Mouse (Mus musculus): ENCODE measurements at regions not wholly inside any gene's neighbourhood (a gene's known extent, or its start where the extent isn't known, plus 50 kb on each side); places are given as distances from the start of the nearest gene placed in this dataset.

DNA sequence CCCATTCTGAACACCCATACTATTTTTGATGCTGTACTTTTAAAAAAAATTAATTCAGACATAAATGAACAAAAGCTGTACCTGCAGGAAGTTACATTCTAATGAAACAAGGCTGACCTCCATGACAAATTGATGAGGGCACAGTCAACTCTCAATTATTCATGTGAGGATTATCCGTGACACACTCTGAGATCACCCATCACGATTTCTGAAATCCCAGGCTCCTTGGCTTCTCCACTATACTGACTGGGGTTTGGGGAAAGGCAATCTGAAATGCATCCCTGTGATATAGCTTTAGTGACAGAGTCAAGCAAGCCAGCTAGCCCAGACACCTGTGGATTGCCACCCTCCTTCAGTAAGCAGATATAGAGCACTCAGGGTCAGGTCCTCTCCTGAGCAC lies 320.9 kb upstream of the Arid1b start:
- H3K4me2 ChIP-seq (replicated peaks; ENCODE audit: low read depth, low read length), result no peak overlapping the region
- H3K9me3 ChIP-seq (ENCODE audit: control insufficient read depth, low read length), result no peaks in the 10 kb centered on the region
- no peaks in the 10 kb centered on the region for H3K36me3 ChIP-seq (ENCODE audit: control insufficient read depth, insufficient read depth, low read length)
- no peaks in the 10 kb centered on the region for H3K27me3 ChIP-seq (ENCODE audit: control insufficient read depth, insufficient read depth, low read length)
- H3K4me3 ChIP-seq (ENCODE audit: low read depth, low read length), result no peak overlapping the region
- ATAC-seq (ENCODE audit: low FRiP score) (0 out of 2 replicates have a peak, but pooled peaks have one; percentile 40), DNase-seq (ENCODE audit: low spot score) (no peak)
- H3K4me1 ChIP-seq (replicated peaks; ENCODE audit: control insufficient read depth, insufficient read depth, low read length), result no peaks in the 10 kb centered on the region
- 67% methylated on average over 2 of the region's 2 CpGs for WGBS
- H3K27ac ChIP-seq (ENCODE audit: low read depth, low read length), result no peak overlapping the region
- H3K9ac ChIP-seq (ENCODE audit: low read depth, low read length), result no peak overlapping the region

GRCm38 (mm10) chr17:4706421-4706820 lies 287.7 kb upstream of the Arid1b start:
- H3K4me1 ChIP-seq (replicated peaks; ENCODE audit: control insufficient read depth, insufficient read depth, low read length), result no peaks in the 10 kb centered on the region
- DNase-seq (ENCODE audit: low spot score) (no peak), ATAC-seq (ENCODE audit: low FRiP score) (no peak)
- no peaks in the 10 kb centered on the region for H3K9me3 ChIP-seq (ENCODE audit: control insufficient read depth, low read length)
- H3K27me3 ChIP-seq (ENCODE audit: control insufficient read depth, insufficient read depth, low read length), result no peaks in the 10 kb centered on the region
- H3K4me2 ChIP-seq (replicated peaks; ENCODE audit: low read depth, low read length), result no peak overlapping the region
- H3K36me3 ChIP-seq (ENCODE audit: control insufficient read depth, insufficient read depth, low read length), result no peaks in the 10 kb centered on the region
- 70% methylated on average over 1 of the region's 1 CpGs for WGBS
- H3K4me3 ChIP-seq (ENCODE audit: low read depth, low read length), result no peak overlapping the region
- no peak overlapping the region for H3K9ac ChIP-seq (ENCODE audit: low read depth, low read length)
- no peak overlapping the region for H3K27ac ChIP-seq (ENCODE audit: low read depth, low read length)

DNA sequence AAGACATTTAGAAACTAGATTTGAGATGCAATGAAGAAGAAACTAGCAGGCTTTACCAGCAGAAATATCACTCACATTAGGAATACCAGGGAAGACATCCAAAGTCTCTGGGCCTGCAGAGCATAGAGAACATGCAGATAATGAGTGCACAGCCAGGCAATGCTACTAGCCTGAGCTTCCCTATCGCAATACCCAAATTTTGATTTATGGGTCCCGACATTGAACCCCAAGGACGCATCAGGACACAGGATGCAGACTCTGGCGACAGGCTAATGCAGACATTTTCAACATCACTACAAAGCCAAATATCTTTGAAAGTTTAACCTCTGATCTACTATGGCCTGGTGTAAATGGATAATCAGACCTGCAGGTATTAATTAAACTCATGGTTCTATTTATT lies 273.1 kb upstream of the Arid1b start:
- Histone ChIP-seq H3K4me1 (replicated peaks; ENCODE audit: control insufficient read depth, insufficient read depth, low read length) (no peaks in the 10 kb centered on the region), H3K27ac (ENCODE audit: low read depth, low read length) (no peak overlapping the region), H3K9ac (ENCODE audit: low read depth, low read length) (no peak overlapping the region), H3K36me3 (ENCODE audit: control insufficient read depth, insufficient read depth, low read length) (no peaks in the 10 kb centered on the region), H3K4me2 (replicated peaks; ENCODE audit: low read depth, low read length) (no peak overlapping the region), H3K27me3 (ENCODE audit: control insufficient read depth, insufficient read depth, low read length) (no peaks in the 10 kb centered on the region), H3K4me3 (ENCODE audit: low read depth, low read length) (no peak overlapping the region), H3K9me3 (ENCODE audit: control insufficient read depth, low read length) (no peaks in the 10 kb centered on the region)
- ATAC-seq (ENCODE audit: low FRiP score) (no peak), DNase-seq (ENCODE audit: low spot score) (no peak)
- 96% methylated on average over 4 of the region's 4 CpGs for WGBS

DNA sequence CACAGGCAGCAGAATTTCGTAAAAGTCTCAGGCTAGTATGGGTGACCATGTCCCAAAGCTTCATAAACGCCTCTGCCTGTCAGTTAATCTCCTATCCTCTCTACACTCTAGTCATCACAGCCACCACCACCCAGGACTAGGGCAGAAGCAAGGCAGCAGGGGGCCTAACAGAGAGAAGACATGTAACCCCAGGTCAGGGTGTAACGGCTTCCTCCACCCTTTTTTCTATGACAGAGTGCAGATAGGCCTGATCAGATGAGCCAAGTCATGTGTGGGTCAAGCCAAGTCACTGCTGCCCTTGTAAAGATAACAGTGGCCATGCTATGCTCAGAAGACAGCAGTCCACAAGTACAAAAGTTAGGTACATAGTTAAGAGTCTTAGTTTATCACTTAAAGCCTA lies 270.1 kb upstream of the Arid1b start:
- Histone ChIP-seq H3K9ac (ENCODE audit: low read depth, low read length) (no peak overlapping the region), H3K4me1 (replicated peaks; ENCODE audit: control insufficient read depth, insufficient read depth, low read length) (no peaks in the 10 kb centered on the region), H3K27me3 (ENCODE audit: control insufficient read depth, insufficient read depth, low read length) (no peaks in the 10 kb centered on the region), H3K36me3 (ENCODE audit: control insufficient read depth, insufficient read depth, low read length) (no peaks in the 10 kb centered on the region), H3K9me3 (ENCODE audit: control insufficient read depth, low read length) (no peaks in the 10 kb centered on the region), H3K27ac (ENCODE audit: low read depth, low read length) (no peak overlapping the region), H3K4me2 (replicated peaks; ENCODE audit: low read depth, low read length) (no peak overlapping the region), H3K4me3 (ENCODE audit: low read depth, low read length) (no peak overlapping the region)
- WGBS, result 88% methylated on average over 3 of the region's 3 CpGs
- ATAC-seq (ENCODE audit: low FRiP score), result no peak
- DNase-seq (ENCODE audit: low spot score), result no peak

GRCm38 (mm10) chr17:4726331-4726741 lies 267.8 kb upstream of the Arid1b start:
- Histone ChIP-seq H3K27ac (ENCODE audit: low read depth, low read length) (no peak overlapping the region), H3K4me2 (replicated peaks; ENCODE audit: low read depth, low read length) (no peak overlapping the region), H3K4me3 (ENCODE audit: low read depth, low read length) (no peak overlapping the region), H3K27me3 (ENCODE audit: control insufficient read depth, insufficient read depth, low read length) (no peaks in the 10 kb centered on the region), H3K36me3 (ENCODE audit: control insufficient read depth, insufficient read depth, low read length) (no peaks in the 10 kb centered on the region), H3K9me3 (ENCODE audit: control insufficient read depth, low read length) (no peaks in the 10 kb centered on the region), H3K9ac (ENCODE audit: low read depth, low read length) (no peak overlapping the region), H3K4me1 (replicated peaks; ENCODE audit: control insufficient read depth, insufficient read depth, low read length) (no peaks in the 10 kb centered on the region)
- no peak for ATAC-seq (ENCODE audit: low FRiP score)
- no peak for DNase-seq (ENCODE audit: low spot score)
- 86% methylated on average over 12 of the region's 12 CpGs for WGBS

- Histone ChIP-seq H3K4me1 (replicated peaks; ENCODE audit: control insufficient read depth, insufficient read depth, low read length) (no peaks in the 10 kb centered on the region), H3K27ac (ENCODE audit: low read depth, low read length) (no peak overlapping the region), H3K4me2 (replicated peaks; ENCODE audit: low read depth, low read length) (no peak overlapping the region), H3K27me3 (ENCODE audit: control insufficient read depth, insufficient read depth, low read length) (no peaks in the 10 kb centered on the region), H3K36me3 (ENCODE audit: control insufficient read depth, insufficient read depth, low read length) (no peaks in the 10 kb centered on the region), H3K9ac (ENCODE audit: low read depth, low read length) (no peak overlapping the region), H3K9me3 (ENCODE audit: control insufficient read depth, low read length) (no peaks in the 10 kb centered on the region), H3K4me3 (ENCODE audit: low read depth, low read length) (no peak overlapping the region)
- no peak for DNase-seq (ENCODE audit: low spot score)
- 71% methylated on average over 5 of the region's 5 CpGs for WGBS
- no peak for ATAC-seq (ENCODE audit: low FRiP score)
These were observed 259.7 kb upstream of the Arid1b start for GRCm38 (mm10) chr17:4734412-4734881.

GRCm38 (mm10) chr17:4735185-4735584 lies 258.9 kb upstream of the Arid1b start:
- DNase-seq (ENCODE audit: low spot score) (no peak), ATAC-seq (ENCODE audit: low FRiP score) (no peak)
- Histone ChIP-seq H3K4me1 (replicated peaks; ENCODE audit: control insufficient read depth, insufficient read depth, low read length) (no peaks in the 10 kb centered on the region), H3K4me2 (replicated peaks; ENCODE audit: low read depth, low read length) (no peak overlapping the region), H3K36me3 (ENCODE audit: control insufficient read depth, insufficient read depth, low read length) (no peaks in the 10 kb centered on the region), H3K9me3 (ENCODE audit: control insufficient read depth, low read length) (no peaks in the 10 kb centered on the region), H3K4me3 (ENCODE audit: low read depth, low read length) (no peak overlapping the region), H3K27ac (ENCODE audit: low read depth, low read length) (no peak overlapping the region), H3K27me3 (ENCODE audit: control insufficient read depth, insufficient read depth, low read length) (no peaks in the 10 kb centered on the region), H3K9ac (ENCODE audit: low read depth, low read length) (no peak overlapping the region)
- 52% methylated on average over 1 of the region's 1 CpGs for WGBS

- WGBS, result 90% methylated on average over 3 of the region's 3 CpGs
- DNase-seq (ENCODE audit: low spot score), result no peak
- no peak overlapping the region for H3K9ac ChIP-seq (ENCODE audit: low read depth, low read length)
- no peaks in the 10 kb centered on the region for H3K36me3 ChIP-seq (ENCODE audit: control insufficient read depth, insufficient read depth, low read length)
- ATAC-seq (ENCODE audit: low FRiP score), result no peak
- no peaks in the 10 kb centered on the region for H3K4me1 ChIP-seq (replicated peaks; ENCODE audit: control insufficient read depth, insufficient read depth, low read length)
- H3K9me3 ChIP-seq (ENCODE audit: control insufficient read depth, low read length), result no peaks in the 10 kb centered on the region
- H3K4me2 ChIP-seq (replicated peaks; ENCODE audit: low read depth, low read length), result no peak overlapping the region
- H3K27ac ChIP-seq (ENCODE audit: low read depth, low read length), result no peak overlapping the region
- no peak overlapping the region for H3K4me3 ChIP-seq (ENCODE audit: low read depth, low read length)
- H3K27me3 ChIP-seq (ENCODE audit: control insufficient read depth, insufficient read depth, low read length), result no peaks in the 10 kb centered on the region
These were observed 257.4 kb upstream of the Arid1b start for GRCm38 (mm10) chr17:4736689-4737088.

- Histone ChIP-seq H3K4me2 (replicated peaks; ENCODE audit: low read depth, low read length) (no peak overlapping the region), H3K9ac (ENCODE audit: low read depth, low read length) (0 out of 2 replicates have a peak overlapping the region, but pooled peaks have one; percentile 34), H3K4me3 (ENCODE audit: low read depth, low read length) (no peak overlapping the region), H3K9me3 (ENCODE audit: control insufficient read depth, low read length) (no peaks in the 10 kb centered on the region), H3K4me1 (replicated peaks; ENCODE audit: control insufficient read depth, insufficient read depth, low read length) (no peaks in the 10 kb centered on the region), H3K27me3 (ENCODE audit: control insufficient read depth, insufficient read depth, low read length) (no peaks in the 10 kb centered on the region), H3K27ac (ENCODE audit: low read depth, low read length) (no peak overlapping the region), H3K36me3 (ENCODE audit: control insufficient read depth, insufficient read depth, low read length) (no peaks in the 10 kb centered on the region)
- WGBS, result 8% methylated on average over 7 of the region's 7 CpGs
- DNase-seq (ENCODE audit: low spot score) (peak; percentile 25), ATAC-seq (ENCODE audit: low FRiP score) (0 out of 2 replicates have a peak, but pooled peaks have one; percentile 35)
These were observed 255.2 kb upstream of the Arid1b start for GRCm38 (mm10) chr17:4738717-4739485.

Measured in hindbrain, embryonic 11.5 days (tissue).